Mouse (Mus musculus) intestine, postnatal 0 days (tissue): Measurements from ENCODE around the gene Lpar1. TPM values are rescaled to one million over a fixed set of nuclear protein-coding genes. Genes with fewer than 3 reads are reported as not detected.
"Not testable (repeated sequence)": the region's sequence is repeated elsewhere in the genome, so short reads cannot be mapped to it uniquely, and the experiment has no call there.

Experiments used
- ATAC-seq: fragments of 200-750 bp; cut with Nextera tagmentation; 2 replicates; pipeline ENCODE4 v1.8.0; 2017; ENCODE audit warnings: mild to moderate bottlenecking, moderate TSS enrichment, moderate library complexity
- H3K27ac ChIP-seq: fragments of 300-500 bp; sonication (generic); 2 replicates; pipeline ENCODE4 v1.5.1; 2014; ENCODE audit warnings: mild to moderate bottlenecking, low read depth, low read length, moderate library complexity
- H3K27me3 ChIP-seq: fragments of 300-500 bp; sonication (generic); replicated peaks from 2 replicates; pipeline ENCODE4 v1.6.1; 2014; ENCODE audit warnings: low read length, mixed read lengths; ENCODE audit not compliant: control insufficient read depth, insufficient read depth
- H3K36me3 ChIP-seq: fragments of 300-500 bp; sonication (generic); 2 replicates; pipeline ENCODE4 v1.6.1; 2014; ENCODE audit warnings: mild to moderate bottlenecking, moderate library complexity; ENCODE audit not compliant: control insufficient read depth, insufficient read depth
- H3K4me1 ChIP-seq: fragments of 300-500 bp; sonication (generic); replicated peaks from 2 replicates; pipeline ENCODE4 v1.6.1; 2014; ENCODE audit warnings: antibody characterized with exemption, low read length, mixed read lengths; ENCODE audit not compliant: control insufficient read depth, insufficient read depth
- H3K4me2 ChIP-seq: fragments of 300-500 bp; sonication (generic); replicated peaks from 2 replicates; pipeline ENCODE4 v1.6.1; 2014; ENCODE audit warnings: low read depth, mild to moderate bottlenecking, moderate library complexity
- H3K4me3 ChIP-seq: fragments of 300-500 bp; sonication (generic); 2 replicates; pipeline ENCODE4 v1.5.1; 2014; ENCODE audit warnings: low read depth, low read length
- H3K9ac ChIP-seq: fragments of 300-500 bp; sonication (generic); 2 replicates; pipeline ENCODE4 v1.6.1; 2014; ENCODE audit warnings: mild to moderate bottlenecking, low read depth, low read length
- H3K9me3 ChIP-seq: fragments of 300-500 bp; sonication (generic); 2 replicates; pipeline ENCODE4 v1.6.1; 2016; ENCODE audit warnings: mixed run types; ENCODE audit not compliant: control insufficient read depth
- CTCF ChIP-seq: sonication (generic); IDR thresholded peaks from 2 replicates; pipeline ENCODE4 v1.5.1; 2016; ENCODE audit warnings: low read depth, mild to moderate bottlenecking, control low read depth, antibody characterized with exemption, moderate library complexity
- WGBS: fragments of 180-500 bp; shearing (Covaris S2); extraction: QIAGEN DNeasy Blood & Tissue Kit; methylation state at CpG from one replicate; pipeline ENCODE4 v1.1.7; 2014; 5-methylcytosine and 5-hydroxymethylcytosine counted together
- polyA plus RNA-seq: library from polyadenylated mRNA; unstranded; fragments of >200 nt; fragmentation: Nextera tagmentation; extraction: Ambion mirVana; gene quantifications from 2 replicates; pipeline ENCODE4 v1.2.1, GENCODE M21; 2015

Gene Lpar1
- polyA plus RNA-seq, 1 experiment from 2014 or later = 64.9 TPM

DNA sequence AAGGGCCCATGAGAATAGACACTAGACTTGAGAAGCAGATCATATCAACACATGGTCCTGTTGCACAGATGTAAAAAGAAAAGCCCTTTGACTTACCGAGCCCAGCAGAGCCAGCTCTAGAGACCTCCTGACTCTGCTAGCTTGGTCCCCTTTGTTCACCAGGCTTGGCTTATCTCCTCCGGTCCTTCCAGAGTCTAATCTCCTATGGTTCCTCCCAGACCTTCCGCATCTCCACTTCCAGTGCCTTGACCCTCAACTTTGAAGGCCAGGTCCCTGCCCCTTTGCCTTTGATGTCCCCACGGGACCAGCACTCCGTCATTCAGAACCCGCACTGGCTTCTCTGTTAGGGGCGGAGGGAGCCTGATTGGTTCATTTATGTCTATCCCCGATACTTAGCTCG, 6.0 kb downstream of the Lpar1 start:
- H3K36me3 ChIP-seq = peaks cover 11% of the 10 kb centered on the region; the same call in 1 of the 2 replicates
- no peak for TF ChIP-seq CTCF
- no peak for ATAC-seq
- 80% methylated on average over 9 of the region's 9 CpGs for WGBS
- no peak overlapping the region for H3K4me2 ChIP-seq
- no peak overlapping the region for H3K9ac ChIP-seq
- no peak overlapping the region for H3K27ac ChIP-seq
- H3K27me3 ChIP-seq = no peaks in the 10 kb centered on the region
- no peaks in the 10 kb centered on the region for H3K9me3 ChIP-seq
- peaks cover 22% of the 10 kb centered on the region for H3K4me1 ChIP-seq
- no peak overlapping the region for H3K4me3 ChIP-seq

GRCm38 (mm10) chr4:58547273-58547565, 6.5 kb downstream of the Lpar1 start:
- Histone ChIP-seq H3K4me1 (peaks cover 22% of the 10 kb centered on the region), H3K36me3 (peaks cover 11% of the 10 kb centered on the region; the same call in 1 of the 2 replicates), H3K4me3 (no peak overlapping the region), H3K4me2 (no peak overlapping the region), H3K27ac (peak overlapping the region; percentile 80; the same call in 1 of the 2 replicates), H3K9me3 (no peaks in the 10 kb centered on the region), H3K9ac (no peak overlapping the region), H3K27me3 (no peaks in the 10 kb centered on the region)
- WGBS = 36% methylated on average over 4 of the region's 4 CpGs
- TF ChIP-seq CTCF = 0 out of 2 replicates have a peak, but pooled peaks have one; percentile 20
- ATAC-seq = no peak

DNA sequence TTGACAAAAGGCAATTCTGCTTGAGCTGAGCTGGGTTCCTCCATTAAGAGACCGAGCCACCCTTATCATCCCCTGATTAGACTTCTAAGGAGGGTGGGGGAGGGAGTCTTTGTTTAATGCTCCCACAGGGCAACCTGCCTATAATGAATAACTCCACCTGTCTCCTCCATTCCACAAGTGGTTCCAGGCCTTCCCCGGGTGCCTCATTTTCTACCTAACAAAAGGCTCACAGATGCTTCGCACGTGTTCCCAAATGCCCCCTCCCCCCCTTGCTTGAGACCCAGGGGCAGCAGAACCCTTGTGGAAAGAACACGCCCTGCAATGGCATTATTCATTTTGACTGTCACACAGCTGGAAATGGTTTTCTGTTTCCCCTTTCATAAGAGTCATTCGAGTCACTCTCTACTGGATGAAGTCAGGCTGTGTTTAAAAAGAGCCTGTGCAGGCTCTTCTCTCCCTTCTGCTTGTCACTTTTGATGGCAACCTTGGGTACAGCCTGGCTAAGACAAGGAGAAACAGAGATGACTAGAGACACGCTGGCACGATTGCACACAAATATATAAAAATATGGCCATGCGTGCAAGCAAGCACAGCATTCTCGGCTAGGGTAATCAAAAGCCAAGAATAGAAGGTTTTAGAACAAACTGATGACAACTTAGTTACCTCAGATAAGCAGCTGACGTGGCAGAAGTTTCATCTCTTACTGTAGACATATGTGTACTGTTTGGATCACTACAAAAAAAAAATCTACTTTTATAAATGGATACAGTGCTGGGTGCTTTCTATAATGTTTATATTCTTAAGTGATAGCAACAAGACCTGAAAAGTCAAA, 7.0 kb downstream of the Lpar1 start:
- 19% methylated on average over 11 of the region's 11 CpGs for WGBS
- Histone ChIP-seq H3K27me3 (no peaks in the 10 kb centered on the region), H3K36me3 (peaks cover 11% of the 10 kb centered on the region; the same call in 1 of the 2 replicates), H3K4me2 (0 out of 2 replicates have a peak overlapping the region, but pooled peaks have one; percentile 3), H3K9ac (no peak overlapping the region), H3K4me3 (no peak overlapping the region), H3K27ac (peak overlapping the region; percentile 80), H3K9me3 (no peaks in the 10 kb centered on the region), H3K4me1 (peaks cover 22% of the 10 kb centered on the region)
- ATAC-seq = peak; percentile 82; the same call in 1 of the 2 replicates
- TF ChIP-seq CTCF = peak; percentile 36; the same call in 1 of the 2 replicates

DNA sequence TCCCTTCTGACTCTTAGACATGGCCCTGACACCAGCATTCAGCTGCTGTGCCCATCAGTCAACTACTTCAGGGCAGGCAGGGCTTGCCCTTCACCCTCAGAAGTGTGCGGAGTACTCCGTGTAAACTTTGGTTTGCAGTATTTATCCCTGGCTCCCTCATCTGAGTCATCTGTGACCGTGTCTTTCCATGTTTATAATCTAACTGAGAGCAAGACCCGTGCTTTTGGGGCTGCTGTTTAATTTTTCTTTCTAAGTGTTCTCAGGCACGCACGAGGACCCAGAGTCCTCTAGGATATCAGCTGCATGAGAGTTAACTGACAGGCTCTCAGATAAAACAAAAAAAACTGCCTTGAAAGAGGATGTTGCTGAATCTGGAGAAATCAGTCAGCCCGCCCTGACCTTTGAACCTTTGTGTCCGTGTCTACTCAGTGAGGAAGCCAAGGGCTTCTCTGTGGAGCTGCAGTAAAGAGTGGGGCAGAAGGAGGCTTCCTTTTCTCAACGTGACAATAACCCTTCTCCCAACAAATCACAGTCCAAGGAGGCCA, 7.7 kb downstream of the Lpar1 start:
- Histone ChIP-seq H3K27me3 (no peaks in the 10 kb centered on the region), H3K4me3 (no peak overlapping the region), H3K36me3 (peaks cover 11% of the 10 kb centered on the region; the same call in 1 of the 2 replicates), H3K9ac (no peak overlapping the region), H3K9me3 (no peaks in the 10 kb centered on the region), H3K4me1 (peaks cover 22% of the 10 kb centered on the region), H3K27ac (peak overlapping the region; percentile 80), H3K4me2 (no peak overlapping the region)
- no peak for TF ChIP-seq CTCF
- peak; percentile 86 for ATAC-seq
- 8% methylated on average over 9 of the region's 9 CpGs for WGBS

- TF ChIP-seq CTCF = no peak
- peaks cover 7% of the 10 kb centered on the region for H3K36me3 ChIP-seq
Observed at GRCm38 (mm10) chr4:58543171-58543570, 10.5 kb downstream of the Lpar1 start.

GRCm38 (mm10) chr4:58542656-58543055, 11.0 kb downstream of the Lpar1 start:
- WGBS = 88% methylated on average over 7 of the region's 7 CpGs
- not testable (repeated sequence) for ATAC-seq

More at GRCm38 (mm10) chr4:58543171-58543570, 10.5 kb downstream of the Lpar1 start:
- no peaks in the 10 kb centered on the region for H3K9me3 ChIP-seq
- H3K27me3 ChIP-seq = no peaks in the 10 kb centered on the region
- H3K4me3 ChIP-seq = no peak overlapping the region
- no peak overlapping the region for H3K9ac ChIP-seq
- peaks cover 19% of the 10 kb centered on the region for H3K4me1 ChIP-seq
- no peak overlapping the region for H3K27ac ChIP-seq
- H3K4me2 ChIP-seq = no peak overlapping the region
- 89% methylated on average over 3 of the region's 3 CpGs for WGBS
- no peak for ATAC-seq

More at GRCm38 (mm10) chr4:58542656-58543055, 11.0 kb downstream of the Lpar1 start:
- H3K27me3 ChIP-seq, H3K36me3 ChIP-seq, H3K27ac ChIP-seq, H3K9ac ChIP-seq, H3K4me3 ChIP-seq, H3K9me3 ChIP-seq, H3K4me2 ChIP-seq: not testable (repeated sequence)
- peaks cover 19% of the 10 kb centered on the region for H3K4me1 ChIP-seq
